Mouse (Mus musculus) intestine, embryonic 14.5 days (tissue): ENCODE measurements around the gene Miga1. TPM values are rescaled to one million over a fixed set of nuclear protein-coding genes. Genes with fewer than 3 reads are reported as not detected.
"Not testable (repeated sequence)": the region's sequence is repeated elsewhere in the genome, so short reads cannot be mapped to it uniquely, and the experiment has no call there.

Experiments
- ATAC-seq: fragments of 200-750 bp; cut with Nextera tagmentation; replicated peaks from 2 replicates; pipeline ENCODE4 v1.8.0; 2017; ENCODE audit warnings: low read depth, moderate number of reproducible peaks, moderate TSS enrichment, moderate library complexity; ENCODE audit not compliant: low FRiP score, low TSS enrichment
- DNase-seq: peaks from one replicate; pipeline ENCODE4 v3.0.0-alpha.2; 2018; ENCODE audit warnings: low spot score
- H3K27ac ChIP-seq: fragments of 300-500 bp; sonication (generic); 2 replicates; pipeline ENCODE4 v1.5.1; 2014; ENCODE audit warnings: low read depth, mild to moderate bottlenecking, control low read depth
- H3K27me3 ChIP-seq: fragments of 300-500 bp; sonication (generic); replicated peaks from 2 replicates; pipeline ENCODE4 v1.6.1; 2014; ENCODE audit warnings: low read length, control low read depth; ENCODE audit not compliant: control insufficient read depth, insufficient read depth
- H3K36me3 ChIP-seq: fragments of 300-500 bp; sonication (generic); 2 replicates; pipeline ENCODE4 v1.6.1; 2014; ENCODE audit warnings: low read length, control low read depth; ENCODE audit not compliant: control insufficient read depth, insufficient read depth
- H3K4me1 ChIP-seq: fragments of 300-500 bp; sonication (generic); replicated peaks from 2 replicates; pipeline ENCODE4 v1.6.1; 2014; ENCODE audit warnings: low read length, control low read depth, mixed read lengths; ENCODE audit not compliant: control insufficient read depth, insufficient read depth
- H3K4me2 ChIP-seq: fragments of 300-500 bp; sonication (generic); 2 replicates; pipeline ENCODE4 v1.6.1; 2014; ENCODE audit warnings: low read length
- H3K4me3 ChIP-seq: fragments of 300-500 bp; sonication (generic); 2 replicates; pipeline ENCODE4 v1.5.1; 2014; ENCODE audit warnings: low read depth, low read length, control low read depth, mixed read lengths
- H3K9ac ChIP-seq: fragments of 300-500 bp; sonication (generic); 2 replicates; pipeline ENCODE4 v1.6.1; 2014; ENCODE audit warnings: mild to moderate bottlenecking, low read length
- H3K9me3 ChIP-seq: fragments of 300-500 bp; sonication (generic); 2 replicates; pipeline ENCODE4 v1.6.1; 2016; ENCODE audit warnings: low read length, control low read depth; ENCODE audit not compliant: control insufficient read depth
- WGBS: fragments of 180-500 bp; shearing (Covaris S2); extraction: QIAGEN DNeasy Blood & Tissue Kit; methylation state at CpG from one replicate; pipeline ENCODE4 v1.1.7; 2014; 5-methylcytosine and 5-hydroxymethylcytosine counted together
- polyA plus RNA-seq: library from polyadenylated mRNA; unstranded; fragments of >200 nt; fragmentation: Nextera tagmentation; extraction: Ambion mirVana; gene quantifications from 2 replicates; pipeline ENCODE4 v1.2.1, GENCODE M21; 2014

Gene Miga1
- polyA plus RNA-seq, 1 experiment from 2014 or later, result 19.2 TPM

- ATAC-seq (no peak), DNase-seq (peak; percentile 50)
- Histone ChIP-seq H3K36me3 (no peaks in the 10 kb centered on the region), H3K9ac (no peak overlapping the region), H3K9me3 (no peaks in the 10 kb centered on the region), H3K4me1 (peaks cover 5% of the 10 kb centered on the region; the same call in 1 of the 2 replicates), H3K27ac (no peak overlapping the region), H3K27me3 (no peaks in the 10 kb centered on the region), H3K4me2 (no peak overlapping the region), H3K4me3 (no peak overlapping the region)
- 91% methylated on average over 14 of the region's 14 CpGs for WGBS
These were observed 72.1 kb downstream of the Miga1 start for GRCm38 (mm10) chr3:152268099-152268498.

- H3K9ac ChIP-seq, result peak within 1 kb of the TSS; percentile 73
- 4% methylated on average over 13 of the region's 13 CpGs for WGBS
- H3K4me2 ChIP-seq, result peak within 1 kb of the TSS; percentile 93
- no peaks in the 10 kb centered on the region for H3K36me3 ChIP-seq
- H3K27me3 ChIP-seq, result no peaks in the 10 kb centered on the region
- H3K27ac ChIP-seq, result peak within 1 kb of the TSS; percentile 87
- H3K4me1 ChIP-seq, result peaks cover 5% of the 10 kb centered on the region; the same call in 1 of the 2 replicates
- DNase-seq, result no peak
- ATAC-seq, result peak; percentile 25
- no peaks in the 10 kb centered on the region for H3K9me3 ChIP-seq
- peak within 1 kb of the TSS; percentile 60 for H3K4me3 ChIP-seq
These were observed 74.2 kb downstream of the Miga1 start, which contains the start of gene Nexn for GRCm38 (mm10) chr3:152266036-152266421. Nexn (minus strand) TSS chr3:152266350.

DNA sequence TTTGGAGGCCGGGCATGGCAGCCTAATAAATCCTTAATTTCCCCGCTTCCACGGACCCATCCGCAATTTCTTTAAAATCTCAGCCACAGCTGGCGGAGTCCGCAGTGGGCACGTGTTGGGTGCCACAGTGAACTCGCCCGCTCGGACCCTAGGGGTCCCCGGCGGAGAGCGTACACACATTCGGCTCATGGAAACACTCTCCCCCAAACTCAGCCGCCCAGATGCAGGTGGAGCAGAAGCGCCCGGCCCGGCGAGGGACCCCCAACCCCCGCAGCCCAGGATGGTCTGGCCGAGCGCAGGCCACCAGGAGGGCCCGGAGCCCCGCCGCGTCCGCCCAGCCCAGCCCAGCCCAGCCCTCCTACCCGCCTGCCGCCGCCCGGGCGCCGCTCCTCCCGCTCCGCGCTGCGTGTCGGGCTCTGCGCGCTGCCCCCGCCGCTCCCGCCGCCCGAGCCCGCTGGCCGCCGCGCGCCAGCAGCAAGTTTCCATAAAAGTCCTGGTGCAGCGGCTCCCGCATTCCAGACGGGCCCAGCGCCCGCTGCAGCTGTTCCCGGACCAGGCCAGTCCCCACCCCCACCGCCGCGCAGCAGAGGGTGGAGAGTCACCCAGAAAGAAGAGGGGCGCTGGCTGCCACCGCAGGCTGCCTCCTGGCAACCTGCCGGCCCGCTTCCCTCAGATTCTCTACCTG, 74.7 kb downstream of the Miga1 start:
- peaks cover 5% of the 10 kb centered on the region; the same call in 1 of the 2 replicates for H3K4me1 ChIP-seq
- H3K9ac ChIP-seq, result peak overlapping the region; percentile 73
- WGBS, result under 1% methylated on average over 53 of the region's 63 CpGs
- H3K4me3 ChIP-seq, result peak overlapping the region; percentile 60
- peak overlapping the region; percentile 93 for H3K4me2 ChIP-seq
- DNase-seq, result peak; percentile 90
- no peaks in the 10 kb centered on the region for H3K9me3 ChIP-seq
- peak; percentile 80 for ATAC-seq
- H3K27ac ChIP-seq, result peak overlapping the region; percentile 87
- H3K36me3 ChIP-seq, result no peaks in the 10 kb centered on the region
- H3K27me3 ChIP-seq, result no peaks in the 10 kb centered on the region

- Histone ChIP-seq H3K27me3 (no peaks in the 10 kb centered on the region), H3K4me2 (peak overlapping the region; percentile 93), H3K9ac (peak overlapping the region; percentile 73), H3K4me3 (peak overlapping the region; percentile 60), H3K9me3 (no peaks in the 10 kb centered on the region), H3K27ac (peak overlapping the region; percentile 87; the same call in 1 of the 2 replicates), H3K4me1 (peaks cover 5% of the 10 kb centered on the region; the same call in 1 of the 2 replicates), H3K36me3 (no peaks in the 10 kb centered on the region)
- 50% methylated on average over 12 of the region's 12 CpGs for WGBS
- ATAC-seq (no peak), DNase-seq (peak; percentile 58)
These were observed 75.4 kb downstream of the Miga1 start for GRCm38 (mm10) chr3:152264830-152265229.

GRCm38 (mm10) chr3:152264374-152264773, 75.8 kb downstream of the Miga1 start:
- peak overlapping the region; percentile 73; the same call in 1 of the 2 replicates for H3K9ac ChIP-seq
- H3K27ac ChIP-seq, result no peak overlapping the region
- peak overlapping the region; percentile 60 for H3K4me3 ChIP-seq
- H3K27me3 ChIP-seq, result no peaks in the 10 kb centered on the region
- peaks cover 5% of the 10 kb centered on the region; the same call in 1 of the 2 replicates for H3K4me1 ChIP-seq
- DNase-seq, result no peak
- no peak for ATAC-seq
- H3K9me3 ChIP-seq, result no peaks in the 10 kb centered on the region
- peak overlapping the region; percentile 93 for H3K4me2 ChIP-seq
- no peaks in the 10 kb centered on the region for H3K36me3 ChIP-seq
- 41% methylated on average over 10 of the region's 10 CpGs for WGBS

DNA sequence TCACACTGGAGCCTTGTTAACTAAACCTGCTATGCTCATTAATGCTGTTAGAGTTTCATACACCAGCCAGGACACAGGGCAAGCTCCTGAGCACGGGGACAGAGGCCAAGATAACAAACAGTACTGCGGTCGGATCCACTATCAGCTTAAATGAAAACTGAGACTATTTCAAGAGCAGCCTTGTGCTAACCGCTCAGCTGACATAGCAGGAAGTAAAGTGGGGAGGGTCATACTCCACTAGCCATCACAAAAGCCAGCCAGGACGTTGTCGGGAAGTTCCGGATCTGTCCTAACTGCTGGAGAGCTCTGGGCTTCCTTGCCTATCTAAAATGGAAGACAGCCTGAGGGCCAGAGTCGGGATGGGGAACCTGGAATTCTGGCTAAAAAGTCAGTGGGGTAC, 78.3 kb downstream of the Miga1 start:
- H3K4me1 ChIP-seq, result peaks cover 5% of the 10 kb centered on the region; the same call in 1 of the 2 replicates
- ATAC-seq (no peak), DNase-seq (no peak)
- no peak overlapping the region for H3K4me3 ChIP-seq
- WGBS, result 35% methylated on average over 8 of the region's 8 CpGs
- no peak overlapping the region for H3K9ac ChIP-seq
- no peaks in the 10 kb centered on the region for H3K9me3 ChIP-seq
- no peak overlapping the region for H3K4me2 ChIP-seq
- no peaks in the 10 kb centered on the region for H3K36me3 ChIP-seq
- no peak overlapping the region for H3K27ac ChIP-seq
- no peaks in the 10 kb centered on the region for H3K27me3 ChIP-seq

GRCm38 (mm10) chr3:152261436-152261835, 78.8 kb downstream of the Miga1 start:
- Histone ChIP-seq H3K36me3 (no peaks in the 10 kb centered on the region), H3K4me3 (no peak overlapping the region), H3K27me3 (no peaks in the 10 kb centered on the region), H3K9me3 (no peaks in the 10 kb centered on the region), H3K4me1 (peaks cover 5% of the 10 kb centered on the region; the same call in 1 of the 2 replicates), H3K9ac (no peak overlapping the region), H3K27ac (no peak overlapping the region), H3K4me2 (no peak overlapping the region)
- WGBS, result 40% methylated on average over 8 of the region's 8 CpGs
- ATAC-seq (no peak), DNase-seq (no peak)

DNA sequence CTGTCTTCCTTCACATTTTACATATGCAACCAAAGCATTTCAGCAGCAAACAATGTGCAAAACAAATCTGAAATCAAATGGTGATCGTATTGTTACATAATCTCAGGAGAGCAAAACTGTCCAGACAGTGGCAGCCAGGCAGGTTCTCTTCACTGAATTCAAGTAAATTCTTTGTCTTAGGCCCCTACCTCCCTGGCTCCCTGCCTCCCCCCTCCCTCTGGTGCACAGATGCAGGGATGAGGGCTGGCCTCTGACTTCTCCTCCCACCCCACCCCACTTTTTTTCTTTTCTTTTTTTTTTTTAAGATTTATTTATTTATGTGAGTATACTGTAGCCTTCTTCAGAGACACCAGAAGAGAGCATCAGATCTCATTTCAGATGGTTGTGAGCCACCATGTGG, 79.8 kb downstream of the Miga1 start:
- Histone ChIP-seq H3K36me3 (no peaks in the 10 kb centered on the region), H3K4me3 (no peak overlapping the region), H3K9me3 (no peaks in the 10 kb centered on the region), H3K27me3 (no peaks in the 10 kb centered on the region), H3K9ac (no peak overlapping the region), H3K4me2 (no peak overlapping the region), H3K27ac (no peak overlapping the region), H3K4me1 (no peaks in the 10 kb centered on the region; the same call in 1 of the 2 replicates)
- no peak for DNase-seq
- no peak for ATAC-seq
- WGBS, result 95% methylated on average over 1 of the region's 1 CpGs

DNA sequence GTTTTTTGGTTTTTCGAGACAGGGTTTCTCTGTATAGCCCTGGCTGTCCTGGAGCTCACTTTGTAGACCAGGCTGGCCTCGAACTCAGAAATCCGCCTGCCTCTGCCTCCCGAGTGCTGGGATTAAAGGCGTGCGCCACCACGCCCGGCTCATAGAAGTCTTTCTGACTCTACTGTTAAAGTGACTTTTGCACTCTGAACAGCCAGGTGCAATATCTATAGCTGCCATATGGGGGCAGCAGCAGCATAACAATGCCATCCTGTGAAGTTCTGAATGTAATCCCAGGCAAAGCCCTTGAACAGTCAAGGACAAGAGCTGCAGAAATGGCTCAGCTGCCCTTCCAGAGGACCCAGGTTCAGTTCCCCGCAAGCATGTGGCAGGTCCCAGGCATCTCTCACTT, 80.8 kb downstream of the Miga1 start:
- not testable (repeated sequence) for H3K36me3 ChIP-seq, H3K9me3 ChIP-seq, H3K9ac ChIP-seq, H3K4me1 ChIP-seq, H3K4me2 ChIP-seq, H3K4me3 ChIP-seq, H3K27me3 ChIP-seq, H3K27ac ChIP-seq
- 37% methylated on average over 7 of the region's 9 CpGs for WGBS
- DNase-seq, result peak; percentile 91
- ATAC-seq, result peak; percentile 68; the same call in 1 of the 2 replicates
